Mouse (Mus musculus) CH12.LX (cell line): ENCODE results near the gene Itgb4.

Experiments used
- CHD1 ChIP-seq: IDR thresholded peaks from 2 replicates; pipeline ENCODE4 v1.6.1; 2012; ENCODE audit warnings: low read depth, low read length, improper control_type of control experiment, inconsistent platforms
- CTCF ChIP-seq, 2 experiments: IDR thresholded peaks in 1 of 2; conservative IDR thresholded peaks in 1 of 2; 2 replicates each; pipeline ENCODE4 v1.5.1; 2011 to 2012; ENCODE audit warnings: low read depth in 2 of 2, low read length in 2 of 2, improper control_type of control experiment in 1 of 2, inconsistent platforms in 1 of 2, mild to moderate bottlenecking in 1 of 2, moderate library complexity in 1 of 2
- KAT2A ChIP-seq: IDR thresholded peaks from 2 replicates; pipeline ENCODE4 v1.6.1; 2012; ENCODE audit warnings: low read length, improper control_type of control experiment, inconsistent platforms; ENCODE audit not compliant: insufficient replicate concordance
- MAX ChIP-seq: IDR thresholded peaks from 2 replicates; pipeline ENCODE4 v1.6.1; 2011; ENCODE audit warnings: low read length, improper control_type of control experiment
- MXI1 ChIP-seq: IDR thresholded peaks from 2 replicates; pipeline ENCODE4 v1.6.1; 2011; ENCODE audit warnings: mild to moderate bottlenecking, low read depth, low read length, improper control_type of control experiment
- NELFE ChIP-seq: IDR thresholded peaks from 2 replicates; pipeline ENCODE4 v1.6.1; 2011; ENCODE audit warnings: low read depth, low read length, improper control_type of control experiment
- NRF1 ChIP-seq: IDR thresholded peaks from 2 replicates; pipeline ENCODE4 v1.6.1; 2014; ENCODE audit warnings: low read depth, mild to moderate bottlenecking, inconsistent platforms, low read length, improper control_type of control experiment, moderate library complexity
- POLR2A ChIP-seq: IDR thresholded peaks from 2 replicates; pipeline ENCODE4 v1.6.1; 2011; ENCODE audit warnings: low read depth, mild to moderate bottlenecking, improper control_type of control experiment, low read length

DNA sequence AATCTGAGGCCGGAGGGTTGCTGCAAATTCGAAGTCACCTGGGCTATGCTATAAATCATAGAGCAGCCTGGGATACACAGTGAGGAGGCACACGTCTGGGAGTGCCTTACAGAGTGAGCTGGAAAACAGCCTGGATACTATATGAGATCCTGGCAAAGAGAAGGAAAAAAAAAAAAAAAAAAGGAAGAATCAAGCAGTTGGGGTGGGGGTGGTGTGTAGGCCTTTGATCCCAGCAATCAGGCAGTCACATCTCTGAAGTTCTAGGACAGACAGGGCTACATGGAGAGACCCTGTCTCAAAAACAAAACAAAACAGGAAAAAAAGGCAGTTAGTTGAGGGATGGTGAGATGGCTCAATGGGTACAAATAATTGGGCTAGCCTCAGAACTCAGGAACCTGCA is 62.2 kb downstream of the Itgb4 start:
- no peak for TF ChIP-seq NRF1
- no peak for TF ChIP-seq CTCF (conservative IDR thresholded peaks at IDR 0.05 in 1 of 2, IDR thresholded peaks at IDR 0.05 in 1 of 2; ENCODE audit: low read depth in 2 of 2, low read length in 2 of 2)
- TF ChIP-seq MXI1: no peak
- no peak for TF ChIP-seq POLR2A
- no peak for TF ChIP-seq NELFE
- TF ChIP-seq KAT2A: no peak
- TF ChIP-seq CHD1: no peak
- TF ChIP-seq MAX: no peak
